Mouse (Mus musculus) cerebellum, adult 2 months (tissue): ENCODE results near the gene Babam2.

Source experiments
- CTCF ChIP-seq: fragments of 200-500 bp; IDR thresholded peaks from 2 replicates; pipeline ENCODE4 v1.5.1; 2011; ENCODE audit warnings: low read depth, mild to moderate bottlenecking, control low read depth, low read length, moderate library complexity, borderline replicate concordance; ENCODE audit not compliant: insufficient read depth
- POLR2A ChIP-seq: fragments of 200-500 bp; IDR thresholded peaks from 2 replicates; pipeline ENCODE4 v1.6.1; 2011; ENCODE audit warnings: low read length, control low read depth, borderline replicate concordance; ENCODE audit not compliant: insufficient read depth

DNA sequence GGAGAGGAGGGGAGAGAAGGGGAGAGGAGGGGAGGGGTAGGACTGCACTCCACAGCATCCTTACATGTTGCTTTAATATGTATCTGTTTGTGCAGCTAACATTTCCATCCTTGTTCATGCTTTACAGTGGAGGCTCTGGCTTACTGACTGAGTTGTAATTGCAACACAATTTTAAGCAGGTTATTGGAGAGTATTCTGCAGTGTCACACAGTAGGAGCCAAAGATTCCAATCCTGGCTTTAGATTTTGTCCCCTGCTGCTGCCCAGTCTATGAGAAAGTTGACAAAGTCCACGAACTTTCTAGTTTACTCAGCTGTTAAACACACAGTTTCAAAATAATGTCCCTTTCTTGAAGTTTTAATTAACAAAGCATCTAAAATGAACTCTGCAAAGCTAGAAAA, 358.6 kb downstream of the Babam2 start:
- TF ChIP-seq POLR2A, result no peak
- TF ChIP-seq CTCF, result no peak
